Mouse (Mus musculus) small intestine, adult 2 months (tissue): ENCODE results near the gene Cntrob. TPM values are rescaled to one million over a fixed set of nuclear protein-coding genes. Genes with fewer than 3 reads are reported as not detected.

ENCODE experiments used
- H3K27ac ChIP-seq: fragments of 200-500 bp; 2 replicates; pipeline ENCODE4 v1.5.1; 2012; ENCODE audit warnings: low read depth, low read length, control low read depth, inconsistent platforms; ENCODE audit not compliant: insufficient read depth
- H3K27me3 ChIP-seq: fragments of 200-500 bp; 2 replicates; pipeline ENCODE4 v1.6.1; 2012; ENCODE audit warnings: mild to moderate bottlenecking, moderate library complexity, low read length, inconsistent platforms; ENCODE audit not compliant: control insufficient read depth, insufficient read depth
- H3K36me3 ChIP-seq: fragments of 200-500 bp; 2 replicates; pipeline ENCODE4 v1.6.1; 2012; ENCODE audit warnings: mild to moderate bottlenecking, low read length, control low read depth, inconsistent platforms; ENCODE audit not compliant: control insufficient read depth, insufficient read depth
- H3K4me1 ChIP-seq: fragments of 200-500 bp; 2 replicates; pipeline ENCODE4 v1.6.1; 2012; ENCODE audit warnings: low read length, inconsistent platforms, mixed read lengths; ENCODE audit not compliant: control insufficient read depth, insufficient read depth, insufficient read length
- H3K4me3 ChIP-seq: fragments of 200-500 bp; 2 replicates; pipeline ENCODE4 v1.5.1; 2012; ENCODE audit warnings: low read depth, mild to moderate bottlenecking, control low read depth, inconsistent platforms, low read length, moderate library complexity
- CTCF ChIP-seq: fragments of 200-500 bp; IDR thresholded peaks from 2 replicates; pipeline ENCODE4 v1.5.1; 2012; ENCODE audit warnings: low read depth, mild to moderate bottlenecking, control low read depth, inconsistent platforms, low read length, moderate library complexity, mixed read lengths; ENCODE audit not compliant: insufficient replicate concordance, insufficient read length; ENCODE audit errors: extremely low read depth
- POLR2A ChIP-seq: fragments of 200-500 bp; IDR thresholded peaks from 2 replicates; pipeline ENCODE4 v1.6.1; 2012; ENCODE audit warnings: low read depth, mild to moderate bottlenecking, control low read depth, inconsistent platforms, low read length, moderate library complexity
- WGBS: fragments of 180-500 bp; shearing (Covaris S2); methylation state at CpG from one replicate; pipeline ENCODE4 v1.1.7; 2018; 5-methylcytosine and 5-hydroxymethylcytosine counted together
- polyA plus RNA-seq: library from polyadenylated mRNA; depleted of rRNA; stranded (reverse); fragments of >200 nt; gene quantifications from 2 replicates; pipeline ENCODE4 v1.2.3, GENCODE M21; 2012

The Cntrob gene
- polyA plus RNA-seq, 1 experiment, result 5.3 TPM

GRCm38 (mm10) chr11:69369215-69369989 is 45.8 kb upstream of the Cntrob start, which contains the start of gene Chd3:
Chd3 (minus strand) TSS chr11:69369406.
- H3K4me3 ChIP-seq, result peak within 1 kb of the TSS; percentile 89
- under 1% methylated on average over 22 of the region's 34 CpGs for WGBS
- peaks cover 28% of the 10 kb centered on the region for H3K4me1 ChIP-seq
- H3K27ac ChIP-seq, result peak within 1 kb of the TSS; percentile 84
- TF ChIP-seq POLR2A (no peak), CTCF (no peak)
- no peaks in the 10 kb centered on the region for H3K27me3 ChIP-seq
- H3K36me3 ChIP-seq, result 0 out of 2 replicates have a peak, but pooled peaks cover 3% of the 10 kb centered on the region

GRCm38 (mm10) chr11:69368356-69369214 is 45.0 kb upstream of the Cntrob start:
- H3K27ac ChIP-seq, result peak overlapping the region; percentile 84
- H3K27me3 ChIP-seq, result no peaks in the 10 kb centered on the region
- WGBS, result under 1% methylated on average over 98 of the region's 106 CpGs
- TF ChIP-seq CTCF, result no peak
- TF ChIP-seq POLR2A, result 0 out of 2 replicates have a peak, but pooled peaks have one; percentile 8
- H3K4me3 ChIP-seq, result peak overlapping the region; percentile 89
- H3K4me1 ChIP-seq, result peaks cover 27% of the 10 kb centered on the region
- 0 out of 2 replicates have a peak, but pooled peaks cover under 1% of the 10 kb centered on the region for H3K36me3 ChIP-seq

- 2% methylated on average over 22 of the region's 22 CpGs for WGBS
- H3K4me3 ChIP-seq, result peak overlapping the region; percentile 89
- peaks cover 4% of the 10 kb centered on the region for H3K36me3 ChIP-seq
- no peak for TF ChIP-seq POLR2A
- peak overlapping the region; percentile 84 for H3K27ac ChIP-seq
- peaks cover 24% of the 10 kb centered on the region for H3K4me1 ChIP-seq
- H3K27me3 ChIP-seq, result no peaks in the 10 kb centered on the region
Measured at GRCm38 (mm10) chr11:69367616-69368355, 44.2 kb upstream of the Cntrob start.

- Histone ChIP-seq H3K27ac (peak overlapping the region; percentile 81), H3K4me3 (peak overlapping the region; percentile 89), H3K36me3 (peaks cover 9% of the 10 kb centered on the region), H3K27me3 (no peaks in the 10 kb centered on the region), H3K4me1 (peaks cover 22% of the 10 kb centered on the region)
- under 1% methylated on average over 22 of the region's 22 CpGs for WGBS
- TF ChIP-seq POLR2A, result no peak
- no peak for TF ChIP-seq CTCF
Measured at GRCm38 (mm10) chr11:69366855-69367615, 43.5 kb upstream of the Cntrob start.

GRCm38 (mm10) chr11:69366157-69366854 is 42.7 kb upstream of the Cntrob start:
- TF ChIP-seq CTCF (no peak), POLR2A (peak; percentile 70)

GRCm38 (mm10) chr11:69365722-69366121 is 42.1 kb upstream of the Cntrob start:
- TF ChIP-seq POLR2A, result no peak
- no peak for TF ChIP-seq CTCF
- H3K27ac ChIP-seq, result peak overlapping the region; percentile 98
- peak overlapping the region; percentile 50 for H3K4me3 ChIP-seq
- 15% methylated on average over 6 of the region's 6 CpGs for WGBS
- no peaks in the 10 kb centered on the region for H3K27me3 ChIP-seq
- H3K36me3 ChIP-seq, result peaks cover 20% of the 10 kb centered on the region
- H3K4me1 ChIP-seq, result peaks cover 26% of the 10 kb centered on the region

More at GRCm38 (mm10) chr11:69366157-69366854, 42.7 kb upstream of the Cntrob start:
- WGBS, result under 1% methylated on average over 26 of the region's 26 CpGs
- Histone ChIP-seq H3K4me3 (peak overlapping the region; percentile 50), H3K4me1 (peaks cover 25% of the 10 kb centered on the region), H3K27me3 (no peaks in the 10 kb centered on the region), H3K36me3 (peaks cover 15% of the 10 kb centered on the region), H3K27ac (peak overlapping the region; percentile 98)
